Mouse (Mus musculus) kidney, embryonic 16.5 days (tissue): Measurements from ENCODE around the gene Asic1. TPM values are rescaled to one million over a fixed set of nuclear protein-coding genes. Genes with fewer than 3 reads are reported as not detected.

Source experiments
- ATAC-seq: fragments of 200-750 bp; cut with Nextera tagmentation; 2 replicates; pipeline ENCODE4 v1.8.0; 2017; ENCODE audit warnings: moderate TSS enrichment; ENCODE audit not compliant: low FRiP score, low TSS enrichment
- H3K27ac ChIP-seq: fragments of 300-500 bp; sonication (generic); 2 replicates; pipeline ENCODE4 v1.5.1; 2014; ENCODE audit warnings: low read length
- H3K27me3 ChIP-seq: fragments of 300-500 bp; sonication (generic); 2 replicates; pipeline ENCODE4 v1.6.1; 2014; ENCODE audit warnings: low read length, control low read depth, mixed read lengths; ENCODE audit not compliant: insufficient read depth
- H3K36me3 ChIP-seq: fragments of 300-500 bp; sonication (generic); 2 replicates; pipeline ENCODE4 v1.6.1; 2014; ENCODE audit warnings: low read length, control low read depth, mixed read lengths; ENCODE audit not compliant: insufficient read depth
- H3K4me1 ChIP-seq: fragments of 300-500 bp; sonication (generic); 2 replicates; pipeline ENCODE4 v1.6.1; 2014; ENCODE audit warnings: low read length, control low read depth, mixed read lengths; ENCODE audit not compliant: insufficient read depth
- H3K4me2 ChIP-seq: fragments of 300-500 bp; sonication (generic); replicated peaks from 2 replicates; pipeline ENCODE4 v1.6.1; 2014; ENCODE audit warnings: low read depth, low read length
- H3K4me3 ChIP-seq: fragments of 300-500 bp; sonication (generic); 2 replicates; pipeline ENCODE4 v1.5.1; 2014; ENCODE audit warnings: mild to moderate bottlenecking, low read length
- H3K9ac ChIP-seq: fragments of 300-500 bp; sonication (generic); replicated peaks from 2 replicates; pipeline ENCODE4 v1.6.1; 2014; ENCODE audit warnings: low read length
- H3K9me3 ChIP-seq: fragments of 300-500 bp; sonication (generic); 2 replicates; pipeline ENCODE4 v1.6.1; 2016; ENCODE audit warnings: low read length, control low read depth
- WGBS: fragments of 180-500 bp; shearing (Covaris S2); extraction: QIAGEN DNeasy Blood & Tissue Kit; methylation state at CpG from one replicate; pipeline ENCODE4 v1.1.7; 2014; 5-methylcytosine and 5-hydroxymethylcytosine counted together
- polyA plus RNA-seq: library from polyadenylated mRNA; unstranded; fragments of >200 nt; fragmentation: Nextera tagmentation; extraction: Ambion mirVana; gene quantifications from 2 replicates; pipeline ENCODE4 v1.2.1, GENCODE M21; 2015

The Asic1 gene
- polyA plus RNA-seq, 1 experiment from 2014 or later, result 1.7 TPM

- no peaks in the 10 kb centered on the region for H3K9me3 ChIP-seq
- no peaks in the 10 kb centered on the region for H3K27me3 ChIP-seq
- no peak overlapping the region for H3K4me2 ChIP-seq
- H3K36me3 ChIP-seq, result peaks cover 77% of the 10 kb centered on the region
- H3K27ac ChIP-seq, result no peak overlapping the region
- WGBS, result 96% methylated on average over 13 of the region's 13 CpGs
- no peak for ATAC-seq
- peaks cover 18% of the 10 kb centered on the region for H3K4me1 ChIP-seq
- H3K9ac ChIP-seq, result no peak overlapping the region
- no peak overlapping the region for H3K4me3 ChIP-seq
These were observed 38.0 kb downstream of the Asic1 start for GRCm38 (mm10) chr15:99708176-99708575.

GRCm38 (mm10) chr15:99710221-99711190 is 40.3 kb downstream of the Asic1 start:
- no peaks in the 10 kb centered on the region for H3K9me3 ChIP-seq
- peaks cover 6% of the 10 kb centered on the region for H3K4me1 ChIP-seq
- no peak overlapping the region for H3K4me3 ChIP-seq
- H3K27me3 ChIP-seq, result no peaks in the 10 kb centered on the region
- 90% methylated on average over 10 of the region's 10 CpGs for WGBS
- no peak overlapping the region for H3K27ac ChIP-seq
- peaks cover 75% of the 10 kb centered on the region for H3K36me3 ChIP-seq
- ATAC-seq, result no peak
- no peak overlapping the region for H3K9ac ChIP-seq
- no peak overlapping the region for H3K4me2 ChIP-seq

- Histone ChIP-seq H3K9me3 (no peaks in the 10 kb centered on the region), H3K4me2 (no peak overlapping the region), H3K27me3 (no peaks in the 10 kb centered on the region), H3K9ac (no peak overlapping the region), H3K27ac (no peak overlapping the region), H3K36me3 (peaks cover 72% of the 10 kb centered on the region), H3K4me1 (peaks cover 16% of the 10 kb centered on the region), H3K4me3 (no peak overlapping the region)
- WGBS, result 47% methylated on average over 3 of the region's 3 CpGs
- ATAC-seq, result no peak
These were observed 41.3 kb downstream of the Asic1 start for GRCm38 (mm10) chr15:99711491-99711890.

GRCm38 (mm10) chr15:99712666-99713559 is 42.7 kb downstream of the Asic1 start:
- H3K4me3 ChIP-seq, result no peak overlapping the region
- WGBS, result 56% methylated on average over 13 of the region's 13 CpGs
- H3K9ac ChIP-seq, result no peak overlapping the region
- H3K4me2 ChIP-seq, result no peak overlapping the region
- no peaks in the 10 kb centered on the region for H3K9me3 ChIP-seq
- no peaks in the 10 kb centered on the region for H3K27me3 ChIP-seq
- peak; percentile 7; the same call in 1 of the 2 replicates for ATAC-seq
- H3K36me3 ChIP-seq, result peaks cover 62% of the 10 kb centered on the region
- H3K27ac ChIP-seq, result no peak overlapping the region
- peaks cover 29% of the 10 kb centered on the region for H3K4me1 ChIP-seq

- peaks cover 36% of the 10 kb centered on the region for H3K4me1 ChIP-seq
- ATAC-seq, result no peak
- no peaks in the 10 kb centered on the region for H3K27me3 ChIP-seq
- no peaks in the 10 kb centered on the region for H3K9me3 ChIP-seq
- H3K9ac ChIP-seq, result no peak overlapping the region
- no peak overlapping the region for H3K27ac ChIP-seq
- H3K4me3 ChIP-seq, result no peak overlapping the region
- H3K36me3 ChIP-seq, result peaks cover 56% of the 10 kb centered on the region
- WGBS, result 87% methylated on average over 3 of the region's 3 CpGs
- no peak overlapping the region for H3K4me2 ChIP-seq
These were observed 43.4 kb downstream of the Asic1 start for GRCm38 (mm10) chr15:99713569-99713968.

- WGBS, result 74% methylated on average over 4 of the region's 4 CpGs
- Histone ChIP-seq H3K36me3 (peaks cover 50% of the 10 kb centered on the region), H3K4me3 (no peak overlapping the region), H3K4me2 (no peak overlapping the region), H3K9ac (no peak overlapping the region), H3K9me3 (no peaks in the 10 kb centered on the region), H3K27ac (no peak overlapping the region), H3K4me1 (peaks cover 41% of the 10 kb centered on the region), H3K27me3 (no peaks in the 10 kb centered on the region)
- no peak for ATAC-seq
These were observed 44.0 kb downstream of the Asic1 start for GRCm38 (mm10) chr15:99714206-99714605.

GRCm38 (mm10) chr15:99714858-99715257 is 44.7 kb downstream of the Asic1 start:
- ATAC-seq, result 0 out of 2 replicates have a peak, but pooled peaks have one; percentile 28
- Histone ChIP-seq H3K9ac (no peak overlapping the region), H3K4me1 (peaks cover 41% of the 10 kb centered on the region), H3K4me3 (no peak overlapping the region), H3K4me2 (no peak overlapping the region), H3K36me3 (peaks cover 44% of the 10 kb centered on the region), H3K27ac (no peak overlapping the region), H3K9me3 (no peaks in the 10 kb centered on the region), H3K27me3 (no peaks in the 10 kb centered on the region)
- 61% methylated on average over 7 of the region's 7 CpGs for WGBS

GRCm38 (mm10) chr15:99715361-99715865 is 45.2 kb downstream of the Asic1 start:
- ATAC-seq, result no peak
- no peak overlapping the region for H3K4me2 ChIP-seq
- peaks cover 39% of the 10 kb centered on the region for H3K36me3 ChIP-seq
- peaks cover 41% of the 10 kb centered on the region for H3K4me1 ChIP-seq
- 67% methylated on average over 13 of the region's 13 CpGs for WGBS
- H3K4me3 ChIP-seq, result no peak overlapping the region
- no peaks in the 10 kb centered on the region for H3K9me3 ChIP-seq
- H3K27me3 ChIP-seq, result no peaks in the 10 kb centered on the region
- H3K9ac ChIP-seq, result no peak overlapping the region; the same call in 1 of the 2 replicates
- H3K27ac ChIP-seq, result peak overlapping the region; percentile 15; the same call in 1 of the 2 replicates

GRCm38 (mm10) chr15:99715982-99716746 is 46.0 kb downstream of the Asic1 start:
- peak overlapping the region; percentile 15; the same call in 1 of the 2 replicates for H3K27ac ChIP-seq
- H3K9ac ChIP-seq, result no peak overlapping the region; the same call in 1 of the 2 replicates
- H3K4me2 ChIP-seq, result no peak overlapping the region
- 55% methylated on average over 11 of the region's 11 CpGs for WGBS
- H3K4me1 ChIP-seq, result peaks cover 41% of the 10 kb centered on the region
- no peaks in the 10 kb centered on the region for H3K9me3 ChIP-seq
- no peak overlapping the region for H3K4me3 ChIP-seq
- H3K36me3 ChIP-seq, result peaks cover 35% of the 10 kb centered on the region
- peak; percentile 15; the same call in 1 of the 2 replicates for ATAC-seq
- H3K27me3 ChIP-seq, result no peaks in the 10 kb centered on the region
